Mouse (Mus musculus): ENCODE data around the gene Nup188. TPM values are rescaled to one million over a fixed set of nuclear protein-coding genes. Genes with fewer than 3 reads are reported as not detected.

Gene Nup188
- polyA plus RNA-seq, 1 experiment from 2014 or later = 43.1 TPM

- no peaks in the 10 kb centered on the region for H3K27me3 ChIP-seq (ENCODE audit: control insufficient read depth, insufficient read depth, low read length)
- H3K9ac ChIP-seq (replicated peaks; ENCODE audit: low read depth, low read length) = no peak overlapping the region; the same call in 1 of the 2 replicates
- ATAC-seq (ENCODE audit: insufficient number of reproducible peaks, insufficient read depth, low FRiP score, low read depth) = no peak
- H3K4me3 ChIP-seq (ENCODE audit: low read depth, low read length) = peak overlapping the region; percentile 64
- peaks cover 10% of the 10 kb centered on the region; the same call in 1 of the 2 replicates for H3K36me3 ChIP-seq (ENCODE audit: control insufficient read depth, insufficient read depth, low read length)
- 50% methylated on average over 8 of the region's 8 CpGs for WGBS
- H3K4me1 ChIP-seq (ENCODE audit: control insufficient read depth, insufficient read depth, low read length) = peaks cover 34% of the 10 kb centered on the region
- peak overlapping the region; percentile 93 for H3K4me2 ChIP-seq (replicated peaks; ENCODE audit: low read depth, low read length)
- no peaks in the 10 kb centered on the region for H3K9me3 ChIP-seq (ENCODE audit: control insufficient read depth, low read depth, low read length)
- H3K27ac ChIP-seq (ENCODE audit: low read length) = peak overlapping the region; percentile 64
These were observed 71.6 kb downstream of the Nup188 start for GRCm38 (mm10) chr2:30357552-30358510.

- H3K4me2 ChIP-seq (replicated peaks; ENCODE audit: low read depth, low read length) = peak within 1 kb of the TSS; percentile 93
- H3K27me3 ChIP-seq (ENCODE audit: control insufficient read depth, insufficient read depth, low read length) = no peaks in the 10 kb centered on the region
- ATAC-seq (ENCODE audit: insufficient number of reproducible peaks, insufficient read depth, low FRiP score, low read depth) = peak; percentile 56
- H3K4me3 ChIP-seq (ENCODE audit: low read depth, low read length) = peak within 1 kb of the TSS; percentile 64
- peaks cover 4% of the 10 kb centered on the region; the same call in 1 of the 2 replicates for H3K36me3 ChIP-seq (ENCODE audit: control insufficient read depth, insufficient read depth, low read length)
- 2% methylated on average over 72 of the region's 73 CpGs for WGBS
- peaks cover 34% of the 10 kb centered on the region for H3K4me1 ChIP-seq (ENCODE audit: control insufficient read depth, insufficient read depth, low read length)
- H3K27ac ChIP-seq (ENCODE audit: low read length) = peak within 1 kb of the TSS; percentile 64; the same call in 1 of the 2 replicates
- peak within 1 kb of the TSS; percentile 59 for H3K9ac ChIP-seq (replicated peaks; ENCODE audit: low read depth, low read length)
- no peaks in the 10 kb centered on the region for H3K9me3 ChIP-seq (ENCODE audit: control insufficient read depth, low read depth, low read length)
These were observed 72.6 kb downstream of the Nup188 start, which contains the start of gene Sh3glb2 for GRCm38 (mm10) chr2:30358533-30359531. Gene Sh3glb2, minus strand, starts transcription at chr2:30359337.

GRCm38 (mm10) chr2:30360626-30361025 lies 74.4 kb downstream of the Nup188 start:
- no peak for ATAC-seq (ENCODE audit: insufficient number of reproducible peaks, insufficient read depth, low FRiP score, low read depth)
- Histone ChIP-seq H3K9ac (replicated peaks; ENCODE audit: low read depth, low read length) (no peak overlapping the region), H3K4me1 (ENCODE audit: control insufficient read depth, insufficient read depth, low read length) (peaks cover 37% of the 10 kb centered on the region)

GRCm38 (mm10) chr2:30362865-30363264 lies 76.7 kb downstream of the Nup188 start:
- no peaks in the 10 kb centered on the region for H3K9me3 ChIP-seq (ENCODE audit: control insufficient read depth, low read depth, low read length)
- peaks cover 17% of the 10 kb centered on the region; the same call in 1 of the 2 replicates for H3K4me1 ChIP-seq (ENCODE audit: control insufficient read depth, insufficient read depth, low read length)
- no peaks in the 10 kb centered on the region for H3K27me3 ChIP-seq (ENCODE audit: control insufficient read depth, insufficient read depth, low read length)
- WGBS = 77% methylated on average over 5 of the region's 5 CpGs
- H3K27ac ChIP-seq (ENCODE audit: low read length) = no peak overlapping the region
- peaks cover 4% of the 10 kb centered on the region for H3K36me3 ChIP-seq (ENCODE audit: control insufficient read depth, insufficient read depth, low read length)
- H3K4me3 ChIP-seq (ENCODE audit: low read depth, low read length) = no peak overlapping the region
- no peak overlapping the region for H3K4me2 ChIP-seq (replicated peaks; ENCODE audit: low read depth, low read length)
- ATAC-seq (ENCODE audit: insufficient number of reproducible peaks, insufficient read depth, low FRiP score, low read depth) = no peak
- H3K9ac ChIP-seq (replicated peaks; ENCODE audit: low read depth, low read length) = no peak overlapping the region

More at GRCm38 (mm10) chr2:30360626-30361025, 74.4 kb downstream of the Nup188 start:
- no peaks in the 10 kb centered on the region for H3K9me3 ChIP-seq (ENCODE audit: control insufficient read depth, low read depth, low read length)
- no peak overlapping the region for H3K27ac ChIP-seq (ENCODE audit: low read length)
- no peaks in the 10 kb centered on the region for H3K36me3 ChIP-seq (ENCODE audit: control insufficient read depth, insufficient read depth, low read length)
- 48% methylated on average over 10 of the region's 10 CpGs for WGBS
- H3K27me3 ChIP-seq (ENCODE audit: control insufficient read depth, insufficient read depth, low read length) = no peaks in the 10 kb centered on the region
- H3K4me3 ChIP-seq (ENCODE audit: low read depth, low read length) = no peak overlapping the region
- no peak overlapping the region for H3K4me2 ChIP-seq (replicated peaks; ENCODE audit: low read depth, low read length)

- Histone ChIP-seq H3K4me2 (replicated peaks; ENCODE audit: low read depth, low read length) (peak within 1 kb of the TSS; percentile 91), H3K36me3 (ENCODE audit: control insufficient read depth, insufficient read depth, low read length) (peaks cover 15% of the 10 kb centered on the region), H3K27ac (ENCODE audit: low read length) (peak within 1 kb of the TSS; percentile 63; the same call in 1 of the 2 replicates), H3K4me3 (ENCODE audit: low read depth, low read length) (peak within 1 kb of the TSS; percentile 95), H3K9ac (replicated peaks; ENCODE audit: low read depth, low read length) (peak within 1 kb of the TSS; percentile 82), H3K27me3 (ENCODE audit: control insufficient read depth, insufficient read depth, low read length) (no peaks in the 10 kb centered on the region), H3K9me3 (ENCODE audit: control insufficient read depth, low read depth, low read length) (no peaks in the 10 kb centered on the region), H3K4me1 (ENCODE audit: control insufficient read depth, insufficient read depth, low read length) (peaks cover 10% of the 10 kb centered on the region; the same call in 1 of the 2 replicates)
- ATAC-seq (ENCODE audit: insufficient number of reproducible peaks, insufficient read depth, low FRiP score, low read depth) = peak; percentile 99
- WGBS = under 1% methylated on average over 54 of the region's 54 CpGs
These were observed 77.8 kb downstream of the Nup188 start, which contains the start of gene Miga2 for GRCm38 (mm10) chr2:30363773-30364650. Gene Miga2, plus strand, starts transcription at chr2:30364233.

GRCm38 (mm10) chr2:30365281-30366069 lies 79.3 kb downstream of the Nup188 start:
- H3K4me2 ChIP-seq (replicated peaks; ENCODE audit: low read depth, low read length) = peak overlapping the region; percentile 91
- WGBS = 81% methylated on average over 2 of the region's 2 CpGs
- peak overlapping the region; percentile 82; the same call in 1 of the 2 replicates for H3K9ac ChIP-seq (replicated peaks; ENCODE audit: low read depth, low read length)
- peaks cover 10% of the 10 kb centered on the region; the same call in 1 of the 2 replicates for H3K4me1 ChIP-seq (ENCODE audit: control insufficient read depth, insufficient read depth, low read length)
- peaks cover 27% of the 10 kb centered on the region for H3K36me3 ChIP-seq (ENCODE audit: control insufficient read depth, insufficient read depth, low read length)
- no peaks in the 10 kb centered on the region for H3K27me3 ChIP-seq (ENCODE audit: control insufficient read depth, insufficient read depth, low read length)
- no peak overlapping the region for H3K4me3 ChIP-seq (ENCODE audit: low read depth, low read length)
- H3K27ac ChIP-seq (ENCODE audit: low read length) = no peak overlapping the region
- no peaks in the 10 kb centered on the region for H3K9me3 ChIP-seq (ENCODE audit: control insufficient read depth, low read depth, low read length)
- ATAC-seq (ENCODE audit: insufficient number of reproducible peaks, insufficient read depth, low FRiP score, low read depth) = no peak

- Histone ChIP-seq H3K36me3 (ENCODE audit: control insufficient read depth, insufficient read depth, low read length) (peaks cover 31% of the 10 kb centered on the region), H3K4me1 (ENCODE audit: control insufficient read depth, insufficient read depth, low read length) (peaks cover 10% of the 10 kb centered on the region; the same call in 1 of the 2 replicates), H3K9me3 (ENCODE audit: control insufficient read depth, low read depth, low read length) (no peaks in the 10 kb centered on the region), H3K4me2 (replicated peaks; ENCODE audit: low read depth, low read length) (no peak overlapping the region), H3K27ac (ENCODE audit: low read length) (no peak overlapping the region), H3K27me3 (ENCODE audit: control insufficient read depth, insufficient read depth, low read length) (no peaks in the 10 kb centered on the region), H3K4me3 (ENCODE audit: low read depth, low read length) (no peak overlapping the region), H3K9ac (replicated peaks; ENCODE audit: low read depth, low read length) (no peak overlapping the region)
- no peak for ATAC-seq (ENCODE audit: insufficient number of reproducible peaks, insufficient read depth, low FRiP score, low read depth)
- WGBS = 67% methylated on average over 5 of the region's 5 CpGs
These were observed 80.0 kb downstream of the Nup188 start for GRCm38 (mm10) chr2:30366203-30366602.
